In the genomic region with DNA sequence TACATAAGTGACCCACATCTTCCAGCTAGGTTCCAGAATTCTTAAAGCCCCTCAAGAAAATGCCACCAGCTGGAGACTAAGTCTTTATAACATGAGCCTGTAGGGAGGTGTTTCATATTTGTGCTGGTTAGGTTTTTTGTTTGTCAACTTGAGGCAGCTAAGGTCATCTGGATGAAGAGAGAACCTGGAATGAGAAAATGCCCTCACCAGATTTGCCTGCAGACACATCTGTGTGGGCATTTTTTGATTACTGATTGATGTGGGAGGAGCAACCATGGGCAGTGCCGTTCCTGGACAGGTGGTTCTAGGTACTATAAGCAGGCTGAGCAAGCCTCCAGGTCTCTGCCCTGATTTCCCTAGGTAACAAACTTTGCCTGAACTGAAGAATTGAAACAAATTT, we compare ENCODE assay signal across 35 mouse cellular contexts. TPM values are rescaled to one million over a fixed set of nuclear protein-coding genes. Genes with fewer than 3 reads are reported as not detected.
"Had no signal": no experiment of that assay in that cellular context is flagged by ENCODE, and none has a peak within 500 bp of the region (broad histone marks: within the 10 kb centered on the region; RNA-seq: fewer than 3 reads in every experiment).

No protein-coding gene starts in this region.

- H3K9ac ChIP-seq: limb, embryonic 12.5 days; limb, embryonic 13.5 days; limb, embryonic 15.5 days; liver, embryonic 12.5 days; liver, embryonic 13.5 days; liver, embryonic 14.5 days; liver, embryonic 15.5 days; liver, postnatal 0 days; lung, embryonic 14.5 days; lung, embryonic 15.5 days; midbrain, embryonic 12.5 days; midbrain, embryonic 13.5 days; midbrain, embryonic 15.5 days; neural tube, embryonic 12.5 days had no signal

- H3K9me3 ChIP-seq: limb, embryonic 10.5 days; limb, embryonic 12.5 days; limb, embryonic 13.5 days; limb, embryonic 15.5 days; liver, embryonic 12.5 days; liver, embryonic 13.5 days; liver, embryonic 15.5 days; lung, embryonic 15.5 days; megakaryocyte, embryonic 14.5 days; midbrain, embryonic 10.5 days; midbrain, embryonic 12.5 days; midbrain, embryonic 13.5 days; midbrain, embryonic 15.5 days; neural tube, embryonic 12.5 days had no signal

- H3K4me2 ChIP-seq: limb, embryonic 12.5 days; limb, embryonic 13.5 days; limb, embryonic 15.5 days; liver, embryonic 12.5 days; liver, embryonic 13.5 days; liver, embryonic 15.5 days; lung, embryonic 14.5 days; lung, embryonic 15.5 days; midbrain, embryonic 11.5 days; midbrain, embryonic 12.5 days; midbrain, embryonic 13.5 days; midbrain, embryonic 15.5 days; neural tube, embryonic 12.5 days had no signal

- H3K27ac ChIP-seq: limb, embryonic 10.5 days; limb, embryonic 12.5 days; limb, embryonic 13.5 days; limb, embryonic 15.5 days; liver, embryonic 12.5 days; liver, embryonic 13.5 days; liver, embryonic 14.5 days; liver, embryonic 15.5 days; lung, embryonic 15.5 days; macrophage; midbrain, embryonic 10.5 days; midbrain, embryonic 12.5 days; midbrain, embryonic 13.5 days; midbrain, embryonic 15.5 days; neural tube, embryonic 12.5 days had no signal

- H3K4me1 ChIP-seq: limb, embryonic 12.5 days; liver, embryonic 15.5 days; lung, embryonic 15.5 days; midbrain, embryonic 10.5 days; midbrain, embryonic 12.5 days; midbrain, embryonic 13.5 days; midbrain, embryonic 15.5 days; neural tube, embryonic 12.5 days had no signal

- H3K4me3 ChIP-seq: limb, embryonic 10.5 days; limb, embryonic 12.5 days; limb, embryonic 13.5 days; limb, embryonic 15.5 days; liver, embryonic 12.5 days; liver, embryonic 13.5 days; liver, embryonic 15.5 days; lung, embryonic 15.5 days; megakaryocyte, embryonic 14.5 days; midbrain, embryonic 10.5 days; midbrain, embryonic 12.5 days; midbrain, embryonic 13.5 days; midbrain, embryonic 15.5 days; myocyte; neural tube, embryonic 12.5 days had no signal

- ATAC-seq: liver, embryonic 12.5 days; liver, postnatal 0 days; lung, postnatal 0 days; midbrain, embryonic 13.5 days; midbrain, embryonic 15.5 days; midbrain, embryonic 16.5 days had no signal

- DNase-seq: left cerebral cortex, postnatal 4 days; liver; liver, embryonic 13.5 days; liver, postnatal 0 days; lung, adult 18-20 months; lung, adult 2 months; lung, embryonic 14.5 days; lung, postnatal 10 days; lung, postnatal 14 days; lung, postnatal 36 days; lung, postnatal 4 days; midbrain, embryonic 14.5 days had no signal

- H3K36me3 ChIP-seq: limb, embryonic 10.5 days; limb, embryonic 12.5 days; limb, embryonic 13.5 days; limb, embryonic 15.5 days; liver, embryonic 12.5 days; liver, embryonic 13.5 days; liver, embryonic 15.5 days; lung, embryonic 15.5 days; midbrain, embryonic 10.5 days; midbrain, embryonic 12.5 days; midbrain, embryonic 13.5 days; midbrain, embryonic 15.5 days; neural tube, embryonic 12.5 days had no signal

- H3K27me3 ChIP-seq: limb, embryonic 12.5 days; limb, embryonic 13.5 days; liver, embryonic 12.5 days; liver, embryonic 13.5 days; liver, embryonic 15.5 days; lung, embryonic 15.5 days; midbrain, embryonic 12.5 days; midbrain, embryonic 13.5 days; midbrain, embryonic 15.5 days; neural tube, embryonic 12.5 days had no signal

RNA-seq across cellular contexts. Expression of gene Aldh1l1, which starts 1.3 kb away (rescaled TPM):
- total RNA-seq: monocyte, adult 5-6 weeks had no signal

RNA-seq across cellular contexts. Expression of gene Klf15, which starts 25.2 kb away (rescaled TPM):
- total RNA-seq: megakaryocyte, adult 5-6 weeks; megakaryocyte-erythroid progenitor cell, adult 5-6 weeks; monocyte, adult 5-6 weeks had no signal

RNA-seq across cellular contexts. Expression of gene Cfap100, which starts 58.9 kb away (rescaled TPM):
- total RNA-seq: megakaryocyte progenitor cell, adult 5-6 weeks; megakaryocyte, adult 5-6 weeks; megakaryocyte-erythroid progenitor cell, adult 5-6 weeks; monocyte, adult 5-6 weeks had no signal
- polyA plus RNA-seq: liver, embryonic 12.5 days; liver, embryonic 13.5 days; liver, embryonic 15.5 days; macrophage had no signal
